In genomic region chr17:78035648-78036047, GRCm38 (mm10) we compare ENCODE assay signal across 19 mouse cellular contexts.
DNase-seq lines count a peak whose midpoint lies in the region; ATAC-seq and TF ChIP-seq lines count a peak whose summit lies in the region.
"Had no signal": no experiment of that assay in that cellular context is flagged by ENCODE, and none has a peak within 500 bp of the region (broad histone marks: within the 10 kb centered on the region; RNA-seq: fewer than 3 reads in every experiment).

No protein-coding gene starts in this region.

- no peaks in the 10 kb centered on the region for H3K9me3 ChIP-seq in stomach, postnatal 0 days (ENCODE audit: control insufficient read depth, low read length)
- no peaks in the 10 kb centered on the region for H3K9me3 ChIP-seq in forebrain, embryonic 13.5 days (replicated peaks)
- H3K9me3 ChIP-seq: embryonic facial prominence, embryonic 15.5 days; hindbrain, embryonic 13.5 days; intestine, embryonic 15.5 days; limb, embryonic 12.5 days; neural tube, embryonic 15.5 days had no signal

- DNase-seq in adrenal gland, postnatal 14 days = peak; percentile 7
- no peak for DNase-seq in adrenal gland, postnatal 36 days
- no peak for DNase-seq in layer of hippocampus, adult 2 months (ENCODE audit: low spot score in 2 of 2)
- DNase-seq in layer of hippocampus, adult 18-20 months (ENCODE audit: low spot score in 2 of 2) = no peak
- peak; percentile 27 for DNase-seq in thymus, postnatal 4 days
- DNase-seq in thymus, adult 2 months = no peak
- DNase-seq in stomach, postnatal 0 days (ENCODE audit: low spot score) = no peak
- DNase-seq: cerebellum, adult 11 months; cerebellum, postnatal 36 days; gastrocnemius, postnatal 36 days; liver, postnatal 0 days; right cerebral cortex, postnatal 4 days had no signal

- no peak for TF ChIP-seq EP300 in stomach, postnatal 0 days (optimal IDR thresholded peaks at IDR 0.05)

- no peak overlapping the region for H3K9ac ChIP-seq in stomach, postnatal 0 days (ENCODE audit: low read length)
- H3K9ac ChIP-seq in forebrain, embryonic 13.5 days = no peak overlapping the region
- H3K9ac ChIP-seq: embryonic facial prominence, embryonic 15.5 days; hindbrain, embryonic 13.5 days; intestine, embryonic 15.5 days; limb, embryonic 12.5 days; liver, postnatal 0 days; neural tube, embryonic 15.5 days had no signal

- no peaks in the 10 kb centered on the region for H3K4me1 ChIP-seq in thymus, adult 2 months (replicated peaks; ENCODE audit: control insufficient read depth, insufficient read depth, low read length)
- H3K4me1 ChIP-seq in stomach, postnatal 0 days (replicated peaks; ENCODE audit: control insufficient read depth, insufficient read depth) = no peaks in the 10 kb centered on the region
- H3K4me1 ChIP-seq in forebrain, embryonic 13.5 days = no peaks in the 10 kb centered on the region
- H3K4me1 ChIP-seq: embryonic facial prominence, embryonic 15.5 days; hindbrain, embryonic 13.5 days; intestine, embryonic 15.5 days; limb, embryonic 12.5 days; neural tube, embryonic 15.5 days had no signal

- 65% methylated on average over 3 of the region's 3 CpGs for WGBS in thymus, adult 2 months
- WGBS in stomach, postnatal 0 days = 75% methylated on average over 3 of the region's 3 CpGs
- WGBS in forebrain, embryonic 13.5 days = 84% methylated on average over 3 of the region's 3 CpGs

- no peak for TF ChIP-seq POLR2A in thymus, adult 2 months (IDR thresholded peaks at IDR 0.05; ENCODE audit: control insufficient read depth, extremely low read depth, insufficient read depth, low read length, poor library complexity)

- peak; percentile 39 for TF ChIP-seq CTCF in layer of hippocampus, adult 2 months (conservative IDR thresholded peaks at IDR 0.05)
- no peak for TF ChIP-seq CTCF in thymus, adult 2 months (IDR thresholded peaks at IDR 0.05; ENCODE audit: borderline replicate concordance, control insufficient read depth, extremely low read depth, insufficient read depth, low read length, poor library complexity)
- TF ChIP-seq CTCF in stomach, postnatal 0 days (IDR thresholded peaks at IDR 0.05; ENCODE audit: low read depth) = peak; percentile 38

- no peak overlapping the region for H3K27ac ChIP-seq in layer of hippocampus, adult 2 months
- H3K27ac ChIP-seq in thymus, adult 2 months (ENCODE audit: control insufficient read depth, insufficient read depth, low read length) = no peak overlapping the region
- no peak overlapping the region for H3K27ac ChIP-seq in stomach, postnatal 0 days (replicated peaks)
- H3K27ac ChIP-seq in forebrain, embryonic 13.5 days = no peak overlapping the region
- H3K27ac ChIP-seq: embryonic facial prominence, embryonic 15.5 days; hindbrain, embryonic 13.5 days; intestine, embryonic 15.5 days; limb, embryonic 12.5 days; neural tube, embryonic 15.5 days had no signal

- no peaks in the 10 kb centered on the region for H3K27me3 ChIP-seq in thymus, adult 2 months (ENCODE audit: control insufficient read depth, insufficient read depth, low read length)
- no peaks in the 10 kb centered on the region for H3K27me3 ChIP-seq in stomach, postnatal 0 days (ENCODE audit: control insufficient read depth, insufficient read depth, low read length)
- H3K27me3 ChIP-seq in forebrain, embryonic 13.5 days = no peaks in the 10 kb centered on the region
- H3K27me3 ChIP-seq: embryonic facial prominence, embryonic 15.5 days; hindbrain, embryonic 13.5 days; intestine, embryonic 15.5 days; limb, embryonic 12.5 days; neural tube, embryonic 15.5 days had no signal

- no peak for ATAC-seq in stomach, postnatal 0 days (ENCODE audit: low FRiP score, low TSS enrichment)
- no peak for ATAC-seq in forebrain, embryonic 13.5 days
- ATAC-seq: intestine, embryonic 15.5 days; liver, postnatal 0 days had no signal

- H3K4me3 ChIP-seq in layer of hippocampus, adult 2 months = no peak overlapping the region
- H3K4me3 ChIP-seq in thymus, adult 2 months (ENCODE audit: control insufficient read depth, insufficient read depth, low read length) = no peak overlapping the region
- H3K4me3 ChIP-seq in stomach, postnatal 0 days (ENCODE audit: low read depth, low read length) = no peak overlapping the region
- no peak overlapping the region for H3K4me3 ChIP-seq in forebrain, embryonic 13.5 days
- H3K4me3 ChIP-seq: embryonic facial prominence, embryonic 15.5 days; hindbrain, embryonic 13.5 days; intestine, embryonic 15.5 days; limb, embryonic 12.5 days; neural tube, embryonic 15.5 days had no signal

- H3K4me2 ChIP-seq in stomach, postnatal 0 days (replicated peaks; ENCODE audit: low read depth) = no peak overlapping the region
- H3K4me2 ChIP-seq in forebrain, embryonic 13.5 days = no peak overlapping the region
- H3K4me2 ChIP-seq: embryonic facial prominence, embryonic 15.5 days; hindbrain, embryonic 13.5 days; intestine, embryonic 15.5 days; limb, embryonic 12.5 days; midbrain, embryonic 11.5 days; neural tube, embryonic 15.5 days had no signal

- no peaks in the 10 kb centered on the region for H3K36me3 ChIP-seq in thymus, adult 2 months (ENCODE audit: control insufficient read depth, insufficient read depth, low read length)
- H3K36me3 ChIP-seq in stomach, postnatal 0 days (ENCODE audit: control insufficient read depth, insufficient read depth, low read length) = no peaks in the 10 kb centered on the region
- H3K36me3 ChIP-seq in forebrain, embryonic 13.5 days (ENCODE audit: poor library complexity, severe bottlenecking) = no peaks in the 10 kb centered on the region
- H3K36me3 ChIP-seq: embryonic facial prominence, embryonic 15.5 days; hindbrain, embryonic 13.5 days; intestine, embryonic 15.5 days; limb, embryonic 12.5 days; neural tube, embryonic 15.5 days had no signal

Comparison
In these comparisons a context has a peak if more than half of its experiments do, and no peak if none do; other contexts are left out.
1. DNase-seq: peak in adrenal gland, postnatal 14 days (single experiment) and thymus, postnatal 4 days (single experiment); none in adrenal gland, postnatal 36 days (0 of 2), layer of hippocampus, adult 2 months (0 of 2), layer of hippocampus, adult 18-20 months (0 of 2), thymus, adult 2 months (single experiment) and stomach, postnatal 0 days (single experiment).